Mouse (Mus musculus) cerebellum, postnatal 25 days (tissue): ENCODE data around the gene Map4k3.

Experiments used
- DNase-seq, 2 experiments: peaks; one replicate each; pipeline ENCODE4 v3.0.0; 2021; ENCODE audit warnings: mixed read lengths in 2 of 2

Gene Map4k3

GRCm38 (mm10) chr17:80683041-80683440 lies 45.2 kb downstream of the Map4k3 start:
- DNase-seq, result no peak

- DNase-seq, result no peak
Measured at GRCm38 (mm10) chr17:80678190-80678589, 50.1 kb downstream of the Map4k3 start.

DNA sequence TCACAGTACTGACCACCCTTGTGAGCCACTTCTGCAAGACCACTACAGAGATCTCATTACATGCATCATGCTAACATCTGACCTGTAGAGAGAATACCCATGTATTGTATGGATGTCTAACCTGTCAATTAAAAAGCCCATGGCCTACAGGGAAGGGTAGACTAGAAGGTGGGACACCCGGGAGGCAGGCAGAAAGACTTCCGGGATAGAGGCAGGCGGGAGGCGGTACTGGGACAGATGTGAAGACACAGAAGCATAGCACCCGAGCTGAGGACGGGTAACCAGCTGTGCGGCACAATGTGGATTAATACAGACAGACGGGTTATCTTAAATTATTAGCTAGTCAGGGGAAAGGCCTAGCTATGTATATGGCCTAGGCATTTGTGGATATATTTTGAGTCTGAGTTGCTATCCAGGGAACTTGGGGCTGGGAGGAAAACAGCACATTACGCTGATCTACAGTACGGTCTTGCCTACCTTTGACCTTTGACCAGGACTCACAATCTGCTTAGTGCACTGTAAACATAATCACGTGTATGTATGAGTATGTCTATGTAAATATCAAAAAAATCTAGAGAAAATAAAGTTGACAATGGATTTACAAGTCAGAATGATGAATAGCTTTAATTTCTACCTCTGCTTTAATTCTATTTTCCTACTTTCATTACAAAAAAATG lies 51.3 kb downstream of the Map4k3 start:
- no peak for DNase-seq

GRCm38 (mm10) chr17:80676211-80676610 lies 52.1 kb downstream of the Map4k3 start:
- DNase-seq, result no peak

GRCm38 (mm10) chr17:80670395-80670794 lies 57.9 kb downstream of the Map4k3 start:
- no peak for DNase-seq

DNA sequence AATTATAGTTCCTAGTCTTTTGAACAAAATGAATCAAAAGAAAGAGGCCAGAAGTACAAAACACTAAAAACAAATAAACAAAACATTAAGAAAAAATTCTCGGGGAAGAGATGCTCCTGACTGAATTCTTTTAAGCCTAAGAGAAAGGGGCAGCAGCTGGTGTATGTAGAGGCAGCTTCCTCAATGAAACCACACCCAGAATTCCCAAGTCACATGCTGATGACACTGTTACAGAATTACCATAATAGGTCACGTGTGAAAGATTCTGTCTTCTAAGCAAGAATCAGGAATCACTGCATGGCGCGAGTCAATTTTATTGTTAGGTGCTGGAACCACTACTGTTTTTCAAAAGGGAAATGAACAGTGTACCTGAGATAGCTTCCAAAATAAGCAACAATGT lies 64.7 kb downstream of the Map4k3 start:
- no peak for DNase-seq

- no peak for DNase-seq
Measured at GRCm38 (mm10) chr17:80662836-80663620, 65.3 kb downstream of the Map4k3 start.

DNA sequence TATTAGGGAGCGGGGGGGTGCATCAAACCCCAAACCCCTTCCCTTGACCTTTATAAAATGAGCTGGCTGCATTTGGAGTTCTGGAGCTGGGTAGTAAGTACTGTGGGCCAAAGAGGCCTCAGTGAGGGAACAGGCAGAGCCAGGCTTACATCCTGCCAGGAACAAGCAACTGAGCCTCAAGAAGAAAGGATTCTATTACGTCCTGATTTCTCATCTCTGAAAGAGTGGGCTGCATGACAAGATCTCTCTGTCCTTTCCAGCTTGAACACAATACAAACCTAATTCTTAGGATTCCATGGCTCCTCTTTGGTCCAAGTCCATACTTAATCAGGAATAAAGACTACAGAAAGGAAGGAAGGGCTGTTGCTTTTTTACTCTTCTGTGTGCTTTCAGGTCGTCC lies 66.4 kb downstream of the Map4k3 start:
- DNase-seq, result no peak

DNA sequence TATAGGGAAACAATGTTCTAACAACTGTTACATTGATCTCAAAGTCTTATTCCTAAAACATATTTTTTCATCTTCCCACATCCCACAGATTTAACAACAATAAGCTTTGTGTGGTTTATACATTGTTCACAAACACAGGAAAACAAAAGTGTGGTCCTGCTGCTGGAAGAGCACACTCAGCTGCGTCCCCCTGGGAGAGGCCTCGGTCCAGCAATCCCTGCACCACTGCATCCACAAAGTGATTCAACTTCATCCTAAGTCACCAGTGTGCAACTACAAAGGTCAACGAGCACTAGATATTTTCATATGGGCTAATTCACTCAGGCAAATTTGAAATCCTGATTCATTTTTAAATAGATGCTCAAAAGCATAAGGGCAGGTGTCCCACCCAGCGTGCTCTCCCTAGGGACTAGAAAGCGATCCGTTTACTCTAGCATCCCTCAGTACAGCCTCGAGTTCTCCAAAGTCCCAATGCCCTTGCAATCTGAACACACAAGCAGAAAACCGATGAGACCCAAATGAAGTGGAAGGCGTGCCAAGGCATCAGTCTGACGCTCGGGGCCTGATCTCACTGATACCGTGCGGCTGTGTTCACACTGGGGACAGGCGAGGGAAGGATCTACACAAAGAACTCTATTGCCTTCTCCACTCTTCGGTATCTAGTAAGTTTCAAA lies 67.4 kb downstream of the Map4k3 start:
- peak; percentile 43 for DNase-seq

GRCm38 (mm10) chr17:80660234-80660633 lies 68.1 kb downstream of the Map4k3 start:
- DNase-seq, result peak; percentile 82 to 88

- DNase-seq, result no peak
Measured at GRCm38 (mm10) chr17:80659821-80660220, 68.5 kb downstream of the Map4k3 start.

DNA sequence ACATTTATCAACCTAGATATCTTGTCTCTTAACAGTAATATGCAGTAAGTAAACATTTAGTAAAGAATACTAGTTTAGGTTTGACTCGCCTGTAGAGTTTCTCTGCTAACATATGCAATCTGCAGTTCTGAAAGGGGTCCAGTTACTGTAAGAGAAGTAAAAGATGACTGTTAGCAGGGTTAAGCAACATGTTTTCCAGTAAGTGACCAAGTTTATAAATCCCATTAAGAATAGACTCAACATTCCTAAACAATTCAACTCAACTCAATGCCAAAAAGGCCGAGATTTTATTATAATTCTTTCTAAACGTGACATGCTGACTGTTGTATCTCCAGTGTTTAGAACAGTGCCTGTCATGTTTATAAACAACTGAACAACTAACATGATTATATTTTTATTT lies 74.0 kb downstream of the Map4k3 start:
- no peak for DNase-seq

GRCm38 (mm10) chr17:80652740-80653139 lies 75.5 kb downstream of the Map4k3 start:
- DNase-seq, result no peak

DNA sequence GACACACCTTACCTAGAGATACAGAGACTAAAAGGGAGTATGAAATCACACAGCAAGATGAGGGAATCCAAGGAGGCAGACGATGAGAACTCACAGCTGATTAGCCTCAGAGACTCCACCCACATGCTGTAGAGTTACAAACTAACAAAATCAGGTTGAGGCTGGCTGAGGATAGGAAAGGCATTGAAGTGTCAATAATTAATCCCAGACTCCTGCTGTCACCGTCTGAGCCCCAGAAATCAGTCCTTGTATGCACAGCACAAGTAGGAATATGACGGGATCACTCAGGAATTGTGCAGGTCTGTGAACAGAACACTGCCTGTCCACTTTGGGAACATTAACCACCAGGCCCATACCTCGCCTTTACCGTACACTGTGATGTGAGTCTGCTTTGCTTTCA lies 81.4 kb downstream of the Map4k3 start:
- no peak for DNase-seq

DNA sequence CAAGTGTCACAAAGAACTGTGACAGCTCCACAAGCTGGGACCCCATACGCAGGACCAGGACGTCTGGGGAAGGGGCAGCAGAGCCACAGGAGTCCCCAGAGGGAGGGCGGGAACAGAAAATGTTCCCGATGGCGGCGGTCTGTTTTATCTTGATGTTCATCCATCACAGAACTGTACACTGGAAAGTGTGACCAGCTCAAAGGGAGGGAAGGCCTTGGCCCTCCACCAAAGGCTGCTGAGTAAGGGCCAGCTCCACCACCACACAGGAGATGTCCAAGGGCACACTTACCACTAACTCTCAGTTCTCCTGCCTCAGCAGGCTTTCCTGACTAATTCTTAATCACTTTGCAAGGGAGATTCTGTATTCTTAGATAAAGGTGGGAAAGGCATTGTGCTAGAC lies 82.2 kb downstream of the Map4k3 start:
- DNase-seq, result peak in 1 of 2 experiments; percentile 52

GRCm38 (mm10) chr17:80645694-80646034 lies 82.6 kb downstream of the Map4k3 start:
- DNase-seq, result no peak

DNA sequence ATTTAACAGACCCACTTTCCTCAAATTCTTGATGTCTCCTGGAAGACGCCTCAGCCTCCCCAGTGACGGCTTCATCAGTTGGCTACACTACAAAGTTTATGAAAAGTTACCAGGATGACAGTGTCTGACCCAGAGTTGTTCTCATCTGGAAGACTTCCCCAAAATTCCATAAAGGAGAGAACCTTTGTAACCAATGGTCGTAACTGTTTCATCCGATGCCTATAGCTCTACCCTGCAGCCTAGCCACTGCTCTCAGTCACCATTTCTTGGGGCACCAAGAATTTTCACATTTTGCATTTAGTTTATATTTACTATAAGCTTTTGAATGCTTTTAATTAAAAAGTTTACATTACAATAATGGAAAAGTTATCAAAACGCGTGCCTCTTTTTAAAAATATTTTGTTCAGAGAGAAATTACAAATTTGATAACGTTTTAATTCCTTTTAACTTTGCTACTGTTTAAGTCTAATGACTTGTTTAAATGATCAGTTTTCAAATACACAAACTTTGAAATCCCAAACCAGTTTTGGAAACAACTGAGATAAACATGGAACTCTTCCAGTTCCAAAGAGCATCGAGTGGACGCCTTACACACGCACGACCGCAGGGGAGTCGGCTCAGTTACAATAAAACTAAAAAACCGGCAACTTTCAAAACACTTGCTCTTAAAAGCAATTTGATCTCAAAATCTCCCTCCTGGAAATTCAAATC lies 83.1 kb downstream of the Map4k3 start:
- no peak for DNase-seq

GRCm38 (mm10) chr17:80644567-80644966 lies 83.7 kb downstream of the Map4k3 start:
- DNase-seq, result no peak

- no peak for DNase-seq
Measured at GRCm38 (mm10) chr17:80638121-80638520, 90.2 kb downstream of the Map4k3 start.

DNA sequence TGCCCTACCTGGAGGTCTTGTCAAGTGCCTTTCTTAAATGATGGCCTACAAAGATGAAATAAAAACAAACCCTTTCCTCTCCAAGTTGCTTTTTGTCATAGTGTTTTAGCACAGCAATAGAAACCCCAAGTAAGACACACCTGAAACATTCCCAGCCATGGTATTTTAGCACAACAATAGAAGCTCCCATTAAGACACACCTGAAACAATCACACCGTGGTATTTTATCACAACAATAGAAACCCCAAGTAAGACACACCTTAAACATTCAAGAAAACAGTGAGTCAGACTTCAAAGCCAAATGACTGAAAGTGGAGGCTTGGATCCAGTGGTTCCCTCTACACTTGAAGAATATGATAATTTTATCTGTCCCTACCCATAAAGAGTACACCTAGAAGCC lies 92.5 kb downstream of the Map4k3 start:
- no peak for DNase-seq

GRCm38 (mm10) chr17:80632846-80633245 lies 95.4 kb downstream of the Map4k3 start:
- DNase-seq, result no peak

GRCm38 (mm10) chr17:80632354-80632753 lies 95.9 kb downstream of the Map4k3 start:
- DNase-seq, result no peak

DNA sequence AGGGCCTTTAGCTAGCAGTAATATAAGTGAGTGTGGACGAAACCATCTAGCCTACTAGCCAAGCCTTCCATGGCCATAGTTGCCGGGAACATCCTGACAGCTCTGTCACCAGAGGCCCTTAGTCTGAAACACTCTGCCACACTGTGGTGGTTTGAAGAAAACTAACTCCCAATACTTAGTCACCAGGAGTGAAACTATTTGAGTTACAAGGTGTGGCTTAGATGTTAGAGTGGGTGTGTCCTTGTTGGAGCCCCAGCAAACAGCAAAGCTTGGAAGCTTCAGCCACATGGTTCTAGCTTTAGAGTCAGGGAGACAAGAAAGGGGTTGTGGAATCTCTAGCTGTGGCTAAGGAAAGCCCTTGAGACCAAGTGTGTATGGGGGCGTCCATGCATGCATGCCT lies 97.3 kb downstream of the Map4k3 start:
- DNase-seq, result no peak
